Mouse (Mus musculus): ENCODE measurements around the gene Aldh1l1. TPM values are rescaled to one million over a fixed set of nuclear protein-coding genes. Genes with fewer than 3 reads are reported as not detected.

Aldh1l1 gene
- polyA plus RNA-seq, 1 experiment from 2014 or later, result 6.5 TPM

- Histone ChIP-seq H3K27ac (ENCODE audit: low read depth, low read length) (no peak overlapping the region), H3K4me3 (ENCODE audit: low read depth, low read length) (no peak overlapping the region), H3K9ac (ENCODE audit: low read depth, low read length) (no peak overlapping the region), H3K4me1 (replicated peaks; ENCODE audit: control insufficient read depth, insufficient read depth, low read length) (no peaks in the 10 kb centered on the region), H3K27me3 (replicated peaks; ENCODE audit: control insufficient read depth, insufficient read depth, low read length) (no peaks in the 10 kb centered on the region), H3K9me3 (ENCODE audit: control insufficient read depth, low read length) (no peaks in the 10 kb centered on the region), H3K36me3 (ENCODE audit: control insufficient read depth, insufficient read depth, low read length) (no peaks in the 10 kb centered on the region), H3K4me2 (no peak overlapping the region)
- 76% methylated on average over 1 of the region's 1 CpGs for WGBS
- ATAC-seq (replicated peaks; ENCODE audit: low FRiP score), result no peak
- no peak for DNase-seq (ENCODE audit: low spot score)
Observed at GRCm38 (mm10) chr6:90594972-90595371, 108.7 kb downstream of the Aldh1l1 start.

GRCm38 (mm10) chr6:90597060-90597459 lies 110.8 kb downstream of the Aldh1l1 start:
- Histone ChIP-seq H3K4me1 (replicated peaks; ENCODE audit: control insufficient read depth, insufficient read depth, low read length) (no peaks in the 10 kb centered on the region), H3K9me3 (ENCODE audit: control insufficient read depth, low read length) (no peaks in the 10 kb centered on the region), H3K27me3 (replicated peaks; ENCODE audit: control insufficient read depth, insufficient read depth, low read length) (no peaks in the 10 kb centered on the region), H3K9ac (ENCODE audit: low read depth, low read length) (no peak overlapping the region), H3K4me2 (no peak overlapping the region), H3K27ac (ENCODE audit: low read depth, low read length) (no peak overlapping the region), H3K4me3 (ENCODE audit: low read depth, low read length) (no peak overlapping the region), H3K36me3 (ENCODE audit: control insufficient read depth, insufficient read depth, low read length) (no peaks in the 10 kb centered on the region)
- WGBS, result 80% methylated on average over 4 of the region's 4 CpGs
- DNase-seq (ENCODE audit: low spot score), result no peak
- ATAC-seq (replicated peaks; ENCODE audit: low FRiP score), result no peak

DNA sequence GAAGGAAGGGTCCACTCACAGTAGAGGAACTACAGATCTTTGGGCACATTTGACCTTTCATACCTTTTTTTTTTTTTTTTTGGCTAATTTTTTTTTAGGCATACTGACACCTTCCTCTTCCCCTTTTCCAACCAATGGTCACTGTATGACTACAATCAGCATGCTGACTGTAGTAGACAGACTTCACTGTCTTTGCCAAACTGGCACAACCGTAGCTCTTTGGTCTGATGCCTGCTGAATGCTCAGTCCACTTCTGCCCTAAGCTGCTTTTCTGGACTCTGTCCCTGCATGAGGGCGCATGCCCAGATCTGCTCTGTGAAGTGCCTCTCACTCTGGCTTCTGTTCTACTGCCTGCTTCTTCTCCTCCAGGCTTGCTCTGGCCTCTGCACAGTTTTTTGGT lies 111.4 kb downstream of the Aldh1l1 start:
- Histone ChIP-seq H3K27me3 (replicated peaks; ENCODE audit: control insufficient read depth, insufficient read depth, low read length) (no peaks in the 10 kb centered on the region), H3K4me2 (no peak overlapping the region), H3K36me3 (ENCODE audit: control insufficient read depth, insufficient read depth, low read length) (no peaks in the 10 kb centered on the region), H3K27ac (ENCODE audit: low read depth, low read length) (no peak overlapping the region), H3K4me1 (replicated peaks; ENCODE audit: control insufficient read depth, insufficient read depth, low read length) (no peaks in the 10 kb centered on the region), H3K9ac (ENCODE audit: low read depth, low read length) (no peak overlapping the region), H3K4me3 (ENCODE audit: low read depth, low read length) (no peak overlapping the region), H3K9me3 (ENCODE audit: control insufficient read depth, low read length) (no peaks in the 10 kb centered on the region)
- ATAC-seq (replicated peaks; ENCODE audit: low FRiP score) (no peak), DNase-seq (ENCODE audit: low spot score) (no peak)
- 76% methylated on average over 2 of the region's 2 CpGs for WGBS

DNA sequence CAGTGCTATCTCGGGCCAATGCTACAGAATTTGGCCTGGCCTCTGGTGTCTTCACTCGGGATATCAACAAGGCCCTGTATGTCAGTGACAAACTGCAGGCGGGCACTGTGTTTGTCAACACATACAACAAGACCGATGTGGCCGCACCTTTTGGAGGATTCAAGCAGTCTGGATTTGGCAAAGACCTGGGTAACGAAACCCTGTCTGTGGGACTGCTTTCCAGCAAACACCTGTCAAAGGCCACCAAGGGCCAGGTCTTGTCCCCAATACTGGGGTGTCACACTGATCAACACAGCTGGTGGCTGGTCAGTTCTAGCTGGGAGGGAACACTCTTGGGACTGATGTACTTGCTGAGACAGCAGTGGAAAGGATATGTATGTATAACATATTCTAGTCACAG lies 112.0 kb downstream of the Aldh1l1 start:
- Histone ChIP-seq H3K4me2 (no peak overlapping the region), H3K4me1 (replicated peaks; ENCODE audit: control insufficient read depth, insufficient read depth, low read length) (no peaks in the 10 kb centered on the region), H3K27ac (ENCODE audit: low read depth, low read length) (no peak overlapping the region), H3K9me3 (ENCODE audit: control insufficient read depth, low read length) (no peaks in the 10 kb centered on the region), H3K27me3 (replicated peaks; ENCODE audit: control insufficient read depth, insufficient read depth, low read length) (no peaks in the 10 kb centered on the region; the same call in 1 of the 2 replicates), H3K36me3 (ENCODE audit: control insufficient read depth, insufficient read depth, low read length) (no peaks in the 10 kb centered on the region), H3K9ac (ENCODE audit: low read depth, low read length) (no peak overlapping the region), H3K4me3 (ENCODE audit: low read depth, low read length) (no peak overlapping the region)
- ATAC-seq (replicated peaks; ENCODE audit: low FRiP score) (no peak), DNase-seq (ENCODE audit: low spot score) (no peak)
- 81% methylated on average over 6 of the region's 6 CpGs for WGBS

DNA sequence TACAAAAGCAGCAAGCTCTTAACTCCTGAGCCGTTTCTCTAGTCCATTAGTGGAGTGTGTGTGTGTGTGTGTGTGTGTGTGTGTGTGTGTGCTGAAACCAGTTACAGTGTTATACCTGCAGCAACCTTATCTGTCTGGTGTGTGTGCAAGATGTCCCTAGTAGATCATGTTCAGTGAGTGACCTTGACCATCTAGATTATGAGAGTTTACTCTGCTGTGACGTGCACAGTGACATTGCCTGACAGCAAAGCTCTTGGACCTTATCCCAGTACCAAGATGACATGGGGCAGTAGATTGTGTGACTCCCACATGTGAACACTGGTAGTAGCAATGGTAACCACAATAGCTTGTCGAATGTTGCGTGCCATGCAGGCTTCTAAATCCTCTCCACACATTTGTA lies 114.1 kb downstream of the Aldh1l1 start:
- H3K27ac ChIP-seq (ENCODE audit: low read depth, low read length), result no peak overlapping the region
- H3K36me3 ChIP-seq (ENCODE audit: control insufficient read depth, insufficient read depth, low read length), result no peaks in the 10 kb centered on the region
- no peaks in the 10 kb centered on the region for H3K9me3 ChIP-seq (ENCODE audit: control insufficient read depth, low read length)
- no peak overlapping the region for H3K4me2 ChIP-seq
- 69% methylated on average over 4 of the region's 4 CpGs for WGBS
- no peak for DNase-seq (ENCODE audit: low spot score)
- ATAC-seq (replicated peaks; ENCODE audit: low FRiP score), result no peak
- no peak overlapping the region for H3K4me3 ChIP-seq (ENCODE audit: low read depth, low read length)
- H3K4me1 ChIP-seq (replicated peaks; ENCODE audit: control insufficient read depth, insufficient read depth, low read length), result peaks cover 4% of the 10 kb centered on the region
- no peak overlapping the region for H3K9ac ChIP-seq (ENCODE audit: low read depth, low read length)
- no peaks in the 10 kb centered on the region; the same call in 1 of the 2 replicates for H3K27me3 ChIP-seq (replicated peaks; ENCODE audit: control insufficient read depth, insufficient read depth, low read length)

DNA sequence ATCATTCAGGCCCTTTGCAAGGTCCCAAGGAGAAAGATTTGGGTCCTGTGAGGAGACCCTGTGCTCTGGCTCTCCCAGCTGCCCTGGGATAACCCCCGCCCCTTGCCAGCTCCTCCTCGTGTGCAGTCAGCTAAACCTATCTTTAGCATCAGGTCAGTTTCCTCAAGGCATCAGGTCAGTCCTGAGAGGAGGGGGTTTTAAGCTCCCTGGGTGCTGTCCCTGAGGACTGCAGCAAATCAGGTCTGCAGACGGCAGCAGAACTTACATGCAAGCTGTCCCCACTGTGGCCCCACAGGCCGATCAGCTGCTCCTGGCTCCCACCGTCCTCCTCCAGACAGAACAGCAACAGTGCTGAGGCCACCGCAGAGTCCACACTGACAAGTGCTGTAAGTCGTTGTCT lies 115.5 kb downstream of the Aldh1l1 start:
- no peaks in the 10 kb centered on the region for H3K36me3 ChIP-seq (ENCODE audit: control insufficient read depth, insufficient read depth, low read length)
- no peaks in the 10 kb centered on the region for H3K9me3 ChIP-seq (ENCODE audit: control insufficient read depth, low read length)
- H3K27ac ChIP-seq (ENCODE audit: low read depth, low read length), result no peak overlapping the region
- no peak for DNase-seq (ENCODE audit: low spot score)
- H3K4me3 ChIP-seq (ENCODE audit: low read depth, low read length), result no peak overlapping the region
- H3K27me3 ChIP-seq (replicated peaks; ENCODE audit: control insufficient read depth, insufficient read depth, low read length), result no peaks in the 10 kb centered on the region; the same call in 1 of the 2 replicates
- no peak overlapping the region for H3K9ac ChIP-seq (ENCODE audit: low read depth, low read length)
- no peak overlapping the region for H3K4me2 ChIP-seq
- ATAC-seq (replicated peaks; ENCODE audit: low FRiP score), result no peak
- peaks cover 9% of the 10 kb centered on the region for H3K4me1 ChIP-seq (replicated peaks; ENCODE audit: control insufficient read depth, insufficient read depth, low read length)
- 42% methylated on average over 7 of the region's 7 CpGs for WGBS

DNA sequence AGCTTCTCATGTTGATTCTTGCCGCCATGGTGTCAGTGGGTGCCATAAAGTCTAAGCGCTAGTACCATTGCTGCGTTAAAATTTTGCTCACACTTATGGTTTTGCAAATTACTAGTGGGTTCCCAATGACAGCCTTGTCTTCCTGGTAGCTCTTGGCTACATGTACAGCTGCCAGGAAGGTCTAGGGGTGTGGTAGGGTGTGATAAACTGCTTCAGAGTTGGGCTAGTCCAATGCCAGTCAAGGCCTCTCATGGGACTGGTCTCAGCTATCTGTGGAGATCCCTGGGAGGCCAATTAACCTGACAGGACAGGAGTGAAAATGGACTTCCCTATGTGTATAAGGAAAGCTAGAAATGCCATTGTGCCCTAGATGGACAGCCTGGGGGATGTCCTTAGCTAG lies 116.1 kb downstream of the Aldh1l1 start:
- Histone ChIP-seq H3K27me3 (replicated peaks; ENCODE audit: control insufficient read depth, insufficient read depth, low read length) (no peaks in the 10 kb centered on the region; the same call in 1 of the 2 replicates), H3K4me2 (no peak overlapping the region), H3K27ac (ENCODE audit: low read depth, low read length) (no peak overlapping the region), H3K9me3 (ENCODE audit: control insufficient read depth, low read length) (no peaks in the 10 kb centered on the region), H3K9ac (ENCODE audit: low read depth, low read length) (no peak overlapping the region), H3K4me1 (replicated peaks; ENCODE audit: control insufficient read depth, insufficient read depth, low read length) (peaks cover 13% of the 10 kb centered on the region), H3K4me3 (ENCODE audit: low read depth, low read length) (no peak overlapping the region), H3K36me3 (ENCODE audit: control insufficient read depth, insufficient read depth, low read length) (no peaks in the 10 kb centered on the region)
- ATAC-seq (replicated peaks; ENCODE audit: low FRiP score) (no peak), DNase-seq (ENCODE audit: low spot score) (no peak)
- WGBS, result 85% methylated on average over 3 of the region's 3 CpGs

DNA sequence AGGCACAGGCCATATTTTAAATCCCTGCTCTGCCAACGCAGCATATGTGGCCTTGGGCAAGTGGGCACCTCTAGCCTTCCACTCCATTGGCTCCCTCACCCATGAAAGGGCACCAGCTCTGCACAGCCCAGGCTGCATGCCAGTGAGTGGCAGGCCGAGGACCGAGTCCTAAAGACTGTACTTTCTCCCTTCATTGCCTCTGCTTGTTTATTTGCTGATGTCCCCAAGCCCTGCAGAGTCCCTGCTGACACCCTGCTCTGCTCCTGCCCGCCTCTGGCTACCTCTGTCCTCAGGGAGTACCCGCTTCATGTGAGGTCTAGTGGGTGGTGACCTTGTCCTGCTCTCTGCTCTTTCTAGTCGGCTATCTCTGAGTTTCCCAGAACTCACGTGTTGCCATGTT lies 116.9 kb downstream of the Aldh1l1 start:
- H3K9me3 ChIP-seq (ENCODE audit: control insufficient read depth, low read length), result no peaks in the 10 kb centered on the region
- no peak overlapping the region for H3K4me3 ChIP-seq (ENCODE audit: low read depth, low read length)
- H3K9ac ChIP-seq (ENCODE audit: low read depth, low read length), result no peak overlapping the region
- H3K4me1 ChIP-seq (replicated peaks; ENCODE audit: control insufficient read depth, insufficient read depth, low read length), result peaks cover 21% of the 10 kb centered on the region
- H3K27me3 ChIP-seq (replicated peaks; ENCODE audit: control insufficient read depth, insufficient read depth, low read length), result no peaks in the 10 kb centered on the region; the same call in 1 of the 2 replicates
- no peak for ATAC-seq (replicated peaks; ENCODE audit: low FRiP score)
- 72% methylated on average over 7 of the region's 7 CpGs for WGBS
- H3K36me3 ChIP-seq (ENCODE audit: control insufficient read depth, insufficient read depth, low read length), result no peaks in the 10 kb centered on the region
- no peak overlapping the region for H3K27ac ChIP-seq (ENCODE audit: low read depth, low read length)
- H3K4me2 ChIP-seq, result no peak overlapping the region
- no peak for DNase-seq (ENCODE audit: low spot score)

DNA sequence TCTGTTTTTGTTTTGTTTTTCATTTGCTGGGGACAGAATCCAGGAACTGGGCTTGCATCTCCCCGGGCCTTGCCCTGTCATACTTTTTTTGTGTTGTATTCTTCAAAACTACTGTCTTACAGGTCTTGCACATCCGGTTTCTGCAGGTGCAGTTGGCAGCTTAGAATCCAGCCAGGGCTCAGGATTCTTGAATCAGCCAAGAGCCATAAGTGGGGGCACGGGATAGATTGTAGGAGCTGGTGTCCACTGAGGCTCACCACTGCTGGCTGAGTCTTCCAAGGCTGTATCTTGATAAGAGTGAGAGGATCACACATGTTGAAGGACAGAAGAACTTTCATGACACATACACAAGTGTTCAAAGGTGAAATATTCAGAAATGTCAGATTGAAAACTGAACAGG lies 117.9 kb downstream of the Aldh1l1 start:
- H3K27ac ChIP-seq (ENCODE audit: low read depth, low read length), result no peak overlapping the region
- DNase-seq (ENCODE audit: low spot score), result no peak
- no peak; the same call in 1 of the 2 replicates for ATAC-seq (replicated peaks; ENCODE audit: low FRiP score)
- peaks cover 29% of the 10 kb centered on the region for H3K4me1 ChIP-seq (replicated peaks; ENCODE audit: control insufficient read depth, insufficient read depth, low read length)
- H3K4me3 ChIP-seq (ENCODE audit: low read depth, low read length), result peak overlapping the region; percentile 59
- H3K4me2 ChIP-seq, result peak overlapping the region; percentile 71
- no peaks in the 10 kb centered on the region for H3K9me3 ChIP-seq (ENCODE audit: control insufficient read depth, low read length)
- no peak overlapping the region for H3K9ac ChIP-seq (ENCODE audit: low read depth, low read length)
- H3K27me3 ChIP-seq (replicated peaks; ENCODE audit: control insufficient read depth, insufficient read depth, low read length), result no peaks in the 10 kb centered on the region; the same call in 1 of the 2 replicates
- no peaks in the 10 kb centered on the region for H3K36me3 ChIP-seq (ENCODE audit: control insufficient read depth, insufficient read depth, low read length)
- 58% methylated on average over 3 of the region's 3 CpGs for WGBS
